Mouse (Mus musculus) MEL (cell line): ENCODE measurements around the gene Unkl. TPM values are rescaled to one million over a fixed set of nuclear protein-coding genes. Genes with fewer than 3 reads are reported as not detected.

Experiments
- DNase-seq: peaks from one replicate; pipeline ENCODE4 v3.0.0; 2011; ENCODE audit warnings: low read depth, low spot score
- H3K27ac ChIP-seq: 2 replicates; pipeline ENCODE4 v1.5.1; 2012; ENCODE audit warnings: low read depth, mild to moderate bottlenecking, control low read depth, low read length, moderate library complexity; ENCODE audit not compliant: control insufficient read depth
- H3K27me3 ChIP-seq, 2 experiments: fragments of 150-350 bp in 1 of 2; sonication (generic) in 1 of 2; 2 replicates each; pipeline ENCODE4 v1.6.1; 2012; ENCODE audit warnings: low read length in 2 of 2, mild to moderate bottlenecking in 2 of 2, improper control_type of control experiment in 1 of 2, moderate library complexity in 1 of 2; ENCODE audit not compliant: insufficient read depth in 2 of 2, control insufficient read depth in 1 of 2
- H3K36me3 ChIP-seq, 2 experiments: 2 replicates each; pipeline ENCODE4 v1.6.1; 2012 to 2014; ENCODE audit warnings: low read length in 2 of 2, improper control_type of control experiment in 1 of 2, inconsistent platforms in 1 of 2, mild to moderate bottlenecking in 1 of 2; ENCODE audit not compliant: insufficient read depth in 2 of 2, control insufficient read depth in 1 of 2
- H3K4me1 ChIP-seq, 2 experiments: fragments of 150-350 bp in 1 of 2; sonication (generic) in 1 of 2; 2 replicates each; pipeline ENCODE4 v1.6.1; 2012; ENCODE audit warnings: low read length in 2 of 2, improper control_type of control experiment in 1 of 2, mild to moderate bottlenecking in 1 of 2; ENCODE audit not compliant: insufficient read depth in 2 of 2, control insufficient read depth in 1 of 2
- H3K4me3 ChIP-seq, 2 experiments: fragments of 150-350 bp in 1 of 2; sonication (generic) in 1 of 2; 2 replicates each; pipeline ENCODE4 v1.5.1; 2012; ENCODE audit warnings: low read depth in 2 of 2, low read length in 2 of 2, mild to moderate bottlenecking in 2 of 2, moderate library complexity in 2 of 2, control low read depth in 1 of 2, improper control_type of control experiment in 1 of 2; ENCODE audit not compliant: control insufficient read depth in 1 of 2, insufficient read depth in 1 of 2
- H3K79me2 ChIP-seq: 2 replicates; pipeline ENCODE4 v1.6.1; 2012; ENCODE audit warnings: mild to moderate bottlenecking, low read length, moderate library complexity; ENCODE audit not compliant: control insufficient read depth, poor library complexity, insufficient read depth
- H3K9ac ChIP-seq: 2 replicates; pipeline ENCODE4 v1.6.1; 2012; ENCODE audit warnings: low read depth, mild to moderate bottlenecking, control low read depth, low read length, moderate library complexity; ENCODE audit not compliant: control insufficient read depth, poor library complexity, severe bottlenecking
- H3K9me3 ChIP-seq: fragments of 150-350 bp; sonication (generic); replicated peaks from 2 replicates; pipeline ENCODE4 v1.6.1; 2012; ENCODE audit warnings: mild to moderate bottlenecking, low read length, improper control_type of control experiment, moderate library complexity; ENCODE audit not compliant: insufficient read depth
- BHLHE40 ChIP-seq: IDR thresholded peaks from 2 replicates; pipeline ENCODE4 v1.6.1; 2012; ENCODE audit warnings: low read depth, mild to moderate bottlenecking, inconsistent platforms, low read length, improper control_type of control experiment, borderline replicate concordance
- CHD1 ChIP-seq: IDR thresholded peaks from 2 replicates; pipeline ENCODE4 v1.6.1; 2012; ENCODE audit warnings: low read depth, mild to moderate bottlenecking, inconsistent platforms, low read length, improper control_type of control experiment
- CTCF ChIP-seq, 3 experiments: IDR thresholded peaks in 2 of 3; conservative IDR thresholded peaks in 1 of 3; 2 replicates each; pipeline ENCODE4 v1.5.1; 2011 to 2012; ENCODE audit warnings: low read length in 3 of 3, low read depth in 2 of 3, mild to moderate bottlenecking in 2 of 3, improper control_type of control experiment in 1 of 3, inconsistent platforms in 1 of 3, mixed read lengths in 1 of 3, moderate library complexity in 1 of 3; ENCODE audit not compliant: control insufficient read depth in 1 of 3, insufficient read depth in 1 of 3, poor library complexity in 1 of 3, severe bottlenecking in 1 of 3
- ELF1 ChIP-seq: IDR thresholded peaks from 2 replicates; pipeline ENCODE4 v1.6.1; 2014; ENCODE audit warnings: low read depth, mild to moderate bottlenecking, inconsistent platforms, low read length, improper control_type of control experiment, moderate library complexity
- EP300 ChIP-seq, 2 experiments: IDR thresholded peaks; 2 replicates each; pipeline ENCODE4 v1.6.1; 2011; ENCODE audit warnings: improper control_type of control experiment in 2 of 2, low read length in 2 of 2, low read depth in 1 of 2, mild to moderate bottlenecking in 1 of 2
- ETS1 ChIP-seq: IDR thresholded peaks from 2 replicates; pipeline ENCODE4 v1.6.1; 2012; ENCODE audit warnings: low read depth, mild to moderate bottlenecking, inconsistent platforms, low read length, improper control_type of control experiment, moderate library complexity
- GATA1 ChIP-seq: IDR thresholded peaks from 2 replicates; pipeline ENCODE4 v1.6.1; 2011; ENCODE audit warnings: low read depth, low read length, improper control_type of control experiment
- JUND ChIP-seq: IDR thresholded peaks from 2 replicates; pipeline ENCODE4 v1.6.1; 2011; ENCODE audit warnings: low read depth, mild to moderate bottlenecking, improper control_type of control experiment, low read length
- KAT2A ChIP-seq: conservative IDR thresholded peaks from 2 replicates; pipeline ENCODE4 v1.6.1; 2012; ENCODE audit warnings: low read depth, low read length, improper control_type of control experiment, inconsistent platforms
- MAX ChIP-seq: IDR thresholded peaks from 2 replicates; pipeline ENCODE4 v1.6.1; 2011; ENCODE audit warnings: low read length, improper control_type of control experiment
- MAZ ChIP-seq: IDR thresholded peaks from 2 replicates; pipeline ENCODE4 v1.6.1; 2012; ENCODE audit warnings: low read depth, mild to moderate bottlenecking, inconsistent platforms, low read length, improper control_type of control experiment
- MXI1 ChIP-seq: IDR thresholded peaks from 2 replicates; pipeline ENCODE4 v1.6.1; 2011; ENCODE audit warnings: mild to moderate bottlenecking, low read depth, low read length, improper control_type of control experiment
- MYB ChIP-seq: IDR thresholded peaks from 2 replicates; pipeline ENCODE4 v1.6.1; 2011; ENCODE audit warnings: mild to moderate bottlenecking, low read depth, low read length, improper control_type of control experiment
- MYC ChIP-seq: IDR thresholded peaks from 2 replicates; pipeline ENCODE4 v1.6.1; 2011; ENCODE audit warnings: low read depth, mild to moderate bottlenecking, low read length, improper control_type of control experiment, moderate library complexity
- NRF1 ChIP-seq: IDR thresholded peaks from 2 replicates; pipeline ENCODE4 v1.6.1; 2014; ENCODE audit warnings: low read depth, mild to moderate bottlenecking, inconsistent platforms, low read length, improper control_type of control experiment, moderate library complexity; ENCODE audit not compliant: poor library complexity, insufficient read depth, severe bottlenecking
- POLR2A ChIP-seq, 2 experiments: IDR thresholded peaks; 2 replicates each; pipeline ENCODE4 v1.6.1; 2011 to 2012; ENCODE audit warnings: low read length in 2 of 2, mild to moderate bottlenecking in 2 of 2, control low read depth in 1 of 2, improper control_type of control experiment in 1 of 2, low read depth in 1 of 2, moderate library complexity in 1 of 2; ENCODE audit not compliant: control insufficient read depth in 1 of 2, insufficient read depth in 1 of 2, poor library complexity in 1 of 2
- POLR2AphosphoS2 ChIP-seq: IDR thresholded peaks from 2 replicates; pipeline ENCODE4 v1.6.1; 2011; ENCODE audit warnings: low read length, improper control_type of control experiment
- POLR2AphosphoS5 ChIP-seq: IDR thresholded peaks from 2 replicates; pipeline ENCODE4 v1.6.1; 2012; ENCODE audit warnings: low read depth, borderline replicate concordance, mild to moderate bottlenecking, inconsistent platforms, low read length, moderate library complexity, mixed read lengths
- SIN3A ChIP-seq: IDR thresholded peaks from 2 replicates; pipeline ENCODE4 v1.6.1; 2012; ENCODE audit warnings: low read length, improper control_type of control experiment, inconsistent platforms
- TCF12 ChIP-seq: IDR thresholded peaks from 2 replicates; pipeline ENCODE4 v1.6.1; 2014; ENCODE audit warnings: low read depth, mild to moderate bottlenecking, inconsistent platforms, low read length, improper control_type of control experiment, moderate library complexity
- USF2 ChIP-seq, 2 experiments: IDR thresholded peaks; 2 replicates each; pipeline ENCODE4 v1.6.1; 2011 to 2012; ENCODE audit warnings: improper control_type of control experiment in 2 of 2, low read length in 2 of 2, borderline replicate concordance in 1 of 2, inconsistent platforms in 1 of 2, low read depth in 1 of 2, mild to moderate bottlenecking in 1 of 2; ENCODE audit not compliant: insufficient read depth in 1 of 2
- ZKSCAN1 ChIP-seq: IDR thresholded peaks from 2 replicates; pipeline ENCODE4 v1.6.1; 2012; ENCODE audit warnings: low read depth, mild to moderate bottlenecking, inconsistent platforms, low read length, improper control_type of control experiment, moderate library complexity
- ZMIZ1 ChIP-seq: IDR thresholded peaks from 2 replicates; pipeline ENCODE4 v1.6.1; 2012; ENCODE audit warnings: low read depth, mild to moderate bottlenecking, inconsistent platforms, low read length, improper control_type of control experiment, moderate library complexity
- ZNF384 ChIP-seq: IDR thresholded peaks from 2 replicates; pipeline ENCODE4 v1.6.1; 2012; ENCODE audit warnings: low read depth, mild to moderate bottlenecking, inconsistent platforms, low read length, improper control_type of control experiment
- polyA plus RNA-seq, 2 experiments: library from polyadenylated mRNA; stranded (reverse) in 1 of 2; unstranded in 1 of 2; fragments of >175 nt in 1 of 2; fragments of >200 nt in 1 of 2; gene quantifications; 2 replicates each; pipeline versions ENCODE4 v1.2.1 to v1.2.4; 2012; ENCODE audit warnings: low replicate concordance in 2 of 2, low read depth in 1 of 2; ENCODE audit not compliant: insufficient read length in 2 of 2, insufficient read depth in 1 of 2, missing spikeins in 1 of 2
- total RNA-seq: library from RNA; depleted of rRNA; stranded (reverse); fragments of 300-350 nt; gene quantifications from 2 replicates; pipeline ENCODE4 v1.2.3, GENCODE M21; 2012

Gene Unkl
- total and polyA plus RNA-seq, 3 experiments, result 18.0 to 42.4 TPM; not detected in 1

- Histone ChIP-seq H3K9ac (no peak overlapping the region), H3K4me1 (no peaks in the 10 kb centered on the region), H3K79me2 (no peaks in the 10 kb centered on the region), H3K27ac (no peak overlapping the region), H3K9me3 (no peaks in the 10 kb centered on the region), H3K36me3 (peaks cover 0 to 6% of the 10 kb centered on the region in 2 experiments; a peak in 1 of 4 replicates), H3K27me3 (no peaks in the 10 kb centered on the region), H3K4me3 (no peak overlapping the region)
- TF ChIP-seq KAT2A, result no peak
- TF ChIP-seq POLR2AphosphoS5, result no peak
- no peak for TF ChIP-seq ZNF384
- TF ChIP-seq MAZ, result no peak
- TF ChIP-seq SIN3A, result no peak
- no peak for TF ChIP-seq NRF1
- TF ChIP-seq USF2 (IDR thresholded peaks at IDR 0.05; ENCODE audit: borderline replicate concordance in 1 of 2, insufficient read depth in 1 of 2, low read depth in 1 of 2, low read length in 2 of 2), result no peak
- TF ChIP-seq POLR2A (IDR thresholded peaks at IDR 0.05; ENCODE audit: control insufficient read depth in 1 of 2, insufficient read depth in 1 of 2, low read depth in 1 of 2, low read length in 2 of 2, poor library complexity in 1 of 2), result no peak
- no peak for TF ChIP-seq ZKSCAN1
- TF ChIP-seq POLR2AphosphoS2, result no peak
- no peak for TF ChIP-seq MYB
- TF ChIP-seq MYC, result no peak
- TF ChIP-seq CHD1, result no peak
- no peak for DNase-seq
Measured at GRCm38 (mm10) chr17:25210680-25211466, 22.7 kb downstream of the Unkl start.

GRCm38 (mm10) chr17:25211705-25212104 is 23.5 kb downstream of the Unkl start:
- H3K36me3 ChIP-seq, result peaks cover 0 to 6% of the 10 kb centered on the region in 2 experiments; a peak in 1 of 4 replicates

More at GRCm38 (mm10) chr17:25211705-25212104, 23.5 kb downstream of the Unkl start:
- TF ChIP-seq CTCF (IDR thresholded peaks at IDR 0.05 in 2 of 3, conservative IDR thresholded peaks at IDR 0.05 in 1 of 3; ENCODE audit: control insufficient read depth in 1 of 3, insufficient read depth in 1 of 3, low read depth in 2 of 3, low read length in 3 of 3, poor library complexity in 1 of 3, severe bottlenecking in 1 of 3) (no peak), ETS1 (no peak), BHLHE40 (no peak), ELF1 (no peak), ZKSCAN1 (no peak), MAZ (no peak), POLR2AphosphoS5 (no peak), TCF12 (no peak), MYB (no peak), ZMIZ1 (no peak), GATA1 (no peak), EP300 (IDR thresholded peaks at IDR 0.05; ENCODE audit: low read depth in 1 of 2, low read length in 2 of 2) (no peak), CHD1 (no peak), JUND (no peak), MAX (no peak), MXI1 (no peak), SIN3A (no peak)
- no peaks in the 10 kb centered on the region for H3K27me3 ChIP-seq
- no peaks in the 10 kb centered on the region for H3K4me1 ChIP-seq
- H3K79me2 ChIP-seq, result no peaks in the 10 kb centered on the region
- no peaks in the 10 kb centered on the region for H3K9me3 ChIP-seq
- H3K4me3 ChIP-seq, result no peak overlapping the region
- no peak overlapping the region for H3K9ac ChIP-seq
- no peak for DNase-seq
- no peak overlapping the region for H3K27ac ChIP-seq
